Mouse (Mus musculus) forebrain, postnatal 0 days (tissue): ENCODE measurements at regions not wholly inside any gene's neighbourhood (a gene's known extent, or its start where the extent isn't known, plus 50 kb on each side); places are given as distances from the start of the nearest gene placed in this dataset.

ENCODE experiments used
- ATAC-seq: fragments of 200-750 bp; cut with Nextera tagmentation; 2 replicates; pipeline ENCODE4 v1.8.0; 2017; ENCODE audit warnings: mild to moderate bottlenecking, moderate library complexity
- DNase-seq: peaks from one replicate; pipeline ENCODE4 v3.0.0-alpha.2; 2015
- H3K27ac ChIP-seq: fragments of 300-500 bp; sonication (generic); 2 replicates; pipeline ENCODE4 v1.5.1; 2014; ENCODE audit warnings: low read depth, mild to moderate bottlenecking, antibody characterized with exemption, low read length, moderate library complexity, mixed read lengths
- H3K27me3 ChIP-seq: fragments of 300-500 bp; sonication (generic); 2 replicates; pipeline ENCODE4 v1.6.1; 2014; ENCODE audit warnings: mild to moderate bottlenecking, low read length, mixed read lengths; ENCODE audit not compliant: insufficient read depth
- H3K36me3 ChIP-seq: fragments of 300-500 bp; sonication (generic); 2 replicates; pipeline ENCODE4 v1.6.1; 2014; ENCODE audit warnings: mild to moderate bottlenecking, moderate library complexity; ENCODE audit not compliant: insufficient read depth
- H3K4me1 ChIP-seq: fragments of 300-500 bp; sonication (generic); 2 replicates; pipeline ENCODE4 v1.6.1; 2014; ENCODE audit warnings: antibody characterized with exemption; ENCODE audit not compliant: insufficient read depth
- H3K4me2 ChIP-seq: fragments of 300-500 bp; sonication (generic); 2 replicates; pipeline ENCODE4 v1.6.1; 2014; ENCODE audit warnings: low read depth, mild to moderate bottlenecking, moderate library complexity
- H3K4me3 ChIP-seq: fragments of 300-500 bp; sonication (generic); 2 replicates; pipeline ENCODE4 v1.5.1; 2014; ENCODE audit warnings: low read depth, low read length, mixed read lengths
- H3K9ac ChIP-seq: fragments of 300-500 bp; sonication (generic); 2 replicates; pipeline ENCODE4 v1.6.1; 2014; ENCODE audit warnings: mild to moderate bottlenecking
- H3K9me3 ChIP-seq: fragments of 300-500 bp; sonication (generic); 2 replicates; pipeline ENCODE4 v1.6.1; 2016; ENCODE audit warnings: low read length
- CTCF ChIP-seq: sonication (generic); IDR thresholded peaks from 2 replicates; pipeline ENCODE4 v1.5.1; 2016; ENCODE audit warnings: antibody characterized with exemption, control low read depth, low read depth
- WGBS: fragments of 180-500 bp; shearing (Covaris S2); extraction: QIAGEN DNeasy Blood & Tissue Kit; methylation state at CpG from one replicate; pipeline ENCODE4 v1.1.7; 2014; 5-methylcytosine and 5-hydroxymethylcytosine counted together

DNA sequence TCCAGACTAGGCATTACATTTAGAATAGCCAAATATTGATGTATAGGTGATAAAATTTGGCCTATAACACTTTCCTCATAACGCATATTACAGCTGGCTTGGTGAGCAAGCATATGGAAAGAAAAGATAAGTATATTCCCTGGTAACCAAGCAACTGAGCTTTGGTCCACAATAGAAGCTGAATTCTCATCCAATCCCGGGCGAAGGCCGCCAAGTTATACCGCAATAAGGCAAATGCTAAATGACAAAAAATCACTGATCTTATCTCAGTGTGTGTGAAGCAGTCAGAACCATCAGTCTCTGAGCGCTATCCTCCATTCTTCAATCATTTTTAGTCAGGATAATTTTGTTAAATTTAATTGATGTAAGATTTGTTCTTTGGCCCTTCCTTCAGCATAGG is 105.9 kb upstream of the Tmem72 start:
- no peak for TF ChIP-seq CTCF
- H3K9ac ChIP-seq, result no peak overlapping the region
- WGBS, result 90% methylated on average over 6 of the region's 6 CpGs
- H3K4me1 ChIP-seq, result peaks cover 17% of the 10 kb centered on the region
- H3K36me3 ChIP-seq, result no peaks in the 10 kb centered on the region
- no peaks in the 10 kb centered on the region for H3K9me3 ChIP-seq
- H3K27ac ChIP-seq, result no peak overlapping the region; the same call in 1 of the 2 replicates
- DNase-seq, result peak; percentile 21
- H3K4me3 ChIP-seq, result no peak overlapping the region
- no peaks in the 10 kb centered on the region for H3K27me3 ChIP-seq
- H3K4me2 ChIP-seq, result no peak overlapping the region
- ATAC-seq, result no peak

DNA sequence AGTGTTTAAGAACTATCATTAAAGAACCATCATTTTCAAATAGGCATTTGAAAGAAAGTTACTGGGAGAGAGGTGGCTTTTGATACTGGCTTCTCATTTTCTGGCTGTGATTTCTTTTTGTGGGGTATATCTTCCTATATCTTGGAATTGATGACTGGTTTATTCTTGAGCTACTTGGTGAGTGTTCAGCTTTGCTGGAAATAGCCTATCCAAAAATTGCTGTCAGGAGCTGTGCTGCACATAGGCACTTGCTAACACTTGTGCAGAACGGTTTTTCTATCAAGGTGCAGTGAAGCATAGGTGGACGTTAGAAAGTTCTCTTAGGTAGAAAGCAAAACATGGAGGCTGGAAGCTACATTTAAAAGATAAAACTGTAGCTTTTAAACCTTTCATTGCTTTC is 108.9 kb upstream of the Tmem72 start:
- TF ChIP-seq CTCF, result no peak
- Histone ChIP-seq H3K9ac (no peak overlapping the region), H3K27ac (no peak overlapping the region), H3K36me3 (no peaks in the 10 kb centered on the region), H3K4me2 (no peak overlapping the region), H3K27me3 (no peaks in the 10 kb centered on the region), H3K9me3 (no peaks in the 10 kb centered on the region), H3K4me3 (no peak overlapping the region), H3K4me1 (peaks cover 17% of the 10 kb centered on the region)
- no peak for DNase-seq
- 79% methylated on average over 2 of the region's 2 CpGs for WGBS
- no peak for ATAC-seq

DNA sequence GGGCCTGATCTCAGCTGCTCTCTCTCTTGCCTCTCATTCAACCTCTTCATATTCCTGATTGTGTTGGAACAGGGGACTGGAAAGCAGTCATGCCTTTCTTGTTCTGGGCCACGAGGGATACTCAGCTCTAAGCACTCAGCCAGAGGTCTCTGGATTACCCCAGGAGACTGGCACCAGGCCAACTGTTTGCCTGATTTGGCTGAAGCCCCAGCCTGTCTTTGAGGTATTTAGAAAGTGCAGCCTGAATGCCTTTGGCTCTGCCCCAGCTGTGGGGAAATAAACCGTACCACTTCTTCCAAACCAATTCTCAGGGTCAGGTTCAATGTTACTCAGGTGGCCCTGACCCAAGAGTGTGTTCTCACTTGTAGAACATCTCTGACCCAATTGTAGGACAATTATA is 112.6 kb upstream of the Tmem72 start:
- Histone ChIP-seq H3K9ac (no peak overlapping the region), H3K4me2 (no peak overlapping the region), H3K27me3 (no peaks in the 10 kb centered on the region), H3K27ac (no peak overlapping the region), H3K9me3 (no peaks in the 10 kb centered on the region), H3K36me3 (no peaks in the 10 kb centered on the region), H3K4me1 (no peaks in the 10 kb centered on the region), H3K4me3 (no peak overlapping the region)
- DNase-seq (peak; percentile 61), ATAC-seq (no peak)
- 20% methylated on average over 2 of the region's 2 CpGs for WGBS
- no peak for TF ChIP-seq CTCF

DNA sequence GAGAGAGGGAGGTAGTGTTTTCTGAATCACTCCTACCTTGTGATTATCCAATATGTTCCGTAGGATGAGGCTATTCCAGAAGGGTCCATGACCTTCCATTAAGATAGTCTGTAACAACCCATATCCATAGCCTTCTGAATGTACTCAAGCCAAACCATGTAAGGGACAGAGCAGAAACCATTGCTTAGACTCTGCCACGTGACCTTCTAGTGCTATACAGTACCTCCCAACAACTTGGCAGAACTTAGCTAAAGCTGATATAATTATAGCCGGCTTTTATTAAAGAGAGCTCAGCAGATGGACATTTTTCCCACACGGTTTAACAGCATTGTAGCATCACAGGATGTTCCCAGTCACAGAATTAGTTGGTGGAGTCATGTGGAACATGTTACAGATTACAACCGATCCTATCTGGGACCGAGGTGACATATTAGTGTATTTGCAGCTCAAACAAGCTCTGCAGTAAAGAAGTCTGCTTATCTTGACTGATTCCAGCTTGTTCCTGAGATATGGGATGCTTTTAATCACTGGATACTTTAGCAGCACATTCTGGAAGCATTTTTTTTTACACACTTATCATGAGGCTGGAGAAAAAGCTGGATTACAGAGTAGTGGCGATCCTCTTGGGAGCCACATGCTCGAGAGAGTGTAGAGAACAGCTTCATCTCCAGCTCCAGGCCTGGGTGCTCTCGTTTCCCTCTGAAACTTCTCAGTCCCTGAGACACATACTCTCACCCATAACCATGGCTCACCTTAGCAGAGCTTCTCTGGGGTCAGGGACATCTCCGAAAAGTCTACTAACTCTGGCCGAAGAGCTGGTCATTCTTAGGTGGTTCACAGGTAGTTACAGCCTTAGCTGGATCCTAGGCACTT is 129.5 kb upstream of the Tmem72 start:
- no peaks in the 10 kb centered on the region for H3K9me3 ChIP-seq
- no peak overlapping the region for H3K9ac ChIP-seq
- 85% methylated on average over 11 of the region's 11 CpGs for WGBS
- ATAC-seq, result no peak
- H3K27me3 ChIP-seq, result no peaks in the 10 kb centered on the region
- no peak overlapping the region for H3K4me3 ChIP-seq
- no peak overlapping the region for H3K4me2 ChIP-seq
- TF ChIP-seq CTCF, result no peak
- H3K36me3 ChIP-seq, result no peaks in the 10 kb centered on the region
- no peaks in the 10 kb centered on the region for H3K4me1 ChIP-seq
- no peak overlapping the region for H3K27ac ChIP-seq
- DNase-seq, result no peak

DNA sequence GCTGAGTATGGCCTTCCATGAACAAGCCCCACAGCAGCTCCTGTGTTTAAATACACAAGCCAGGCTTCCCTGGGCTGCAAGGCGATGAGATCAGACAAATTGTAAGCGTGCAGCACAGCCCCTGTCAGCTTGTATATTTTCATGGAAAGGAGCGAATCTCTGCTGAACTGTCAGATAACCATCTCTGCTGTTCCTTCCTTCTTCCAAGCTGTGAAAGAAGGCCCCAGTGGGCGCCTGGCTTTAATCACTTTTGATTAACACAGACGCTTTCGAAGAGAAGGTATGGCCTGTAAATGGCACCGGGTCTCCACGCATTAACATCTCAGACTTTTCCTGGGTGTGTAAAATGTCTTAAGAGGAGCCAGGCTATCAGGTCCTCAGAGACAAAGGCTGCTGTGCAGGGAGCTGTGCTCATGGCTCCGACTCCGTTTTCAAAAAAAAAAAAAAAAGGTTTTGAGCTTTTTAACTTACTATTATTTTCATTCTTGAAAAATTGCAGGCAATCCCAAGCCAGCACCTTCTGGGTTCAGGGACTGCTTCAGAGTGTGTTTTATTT is 131.9 kb upstream of the Tmem72 start:
- H3K9ac ChIP-seq, result no peak overlapping the region
- 78% methylated on average over 10 of the region's 10 CpGs for WGBS
- no peak overlapping the region for H3K4me2 ChIP-seq
- no peak for TF ChIP-seq CTCF
- no peak overlapping the region for H3K4me3 ChIP-seq
- H3K27me3 ChIP-seq, result no peaks in the 10 kb centered on the region
- no peaks in the 10 kb centered on the region for H3K4me1 ChIP-seq
- DNase-seq (no peak), ATAC-seq (no peak)
- H3K9me3 ChIP-seq, result no peaks in the 10 kb centered on the region
- H3K27ac ChIP-seq, result no peak overlapping the region
- no peaks in the 10 kb centered on the region for H3K36me3 ChIP-seq

DNA sequence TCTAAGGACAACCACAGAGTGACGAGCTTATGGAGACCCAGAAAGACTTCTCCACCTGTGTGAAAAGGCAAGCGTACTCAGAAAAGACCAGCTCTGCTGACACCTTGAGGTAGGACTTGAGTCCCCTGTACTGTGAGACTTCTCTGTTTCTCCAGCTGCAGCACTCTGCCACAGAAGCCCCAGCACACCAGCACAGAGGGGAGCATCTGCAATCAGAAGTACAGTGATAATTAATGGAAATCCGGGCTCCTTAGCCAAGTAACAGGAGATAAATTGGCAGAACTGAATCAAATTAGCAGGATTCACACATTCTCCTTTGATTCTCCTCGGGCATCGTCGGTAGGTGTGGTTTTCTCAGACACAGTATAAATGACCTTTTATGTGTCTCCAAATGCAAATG is 137.3 kb upstream of the Tmem72 start:
- Histone ChIP-seq H3K9me3 (no peaks in the 10 kb centered on the region), H3K27me3 (no peaks in the 10 kb centered on the region), H3K9ac (no peak overlapping the region), H3K4me2 (no peak overlapping the region), H3K36me3 (no peaks in the 10 kb centered on the region), H3K27ac (no peak overlapping the region), H3K4me3 (no peak overlapping the region), H3K4me1 (no peaks in the 10 kb centered on the region)
- DNase-seq (no peak), ATAC-seq (peak; percentile 53; the same call in 1 of the 2 replicates)
- 44% methylated on average over 6 of the region's 6 CpGs for WGBS
- TF ChIP-seq CTCF, result 0 out of 2 replicates have a peak, but pooled peaks have one; percentile 5

DNA sequence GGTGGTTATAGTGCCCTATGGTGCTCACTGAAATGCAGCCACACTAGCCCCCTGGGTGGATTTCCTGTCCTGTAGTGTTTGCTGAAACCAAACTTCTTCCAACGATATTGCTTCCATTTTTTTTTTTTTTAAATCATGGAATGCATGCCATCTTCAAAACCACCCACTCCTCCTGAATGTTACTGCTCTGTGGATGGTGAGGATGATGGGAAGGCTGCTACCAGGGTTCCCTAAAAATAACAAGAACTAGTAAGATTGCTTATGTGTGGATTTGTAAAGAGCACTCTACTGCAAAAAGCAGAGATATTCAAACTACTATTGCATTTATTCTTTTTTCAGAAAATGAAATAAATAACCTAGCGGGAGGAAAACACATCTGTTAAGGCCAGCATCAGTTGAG is 139.4 kb upstream of the Tmem72 start:
- Histone ChIP-seq H3K4me2 (no peak overlapping the region), H3K36me3 (no peaks in the 10 kb centered on the region), H3K9me3 (no peaks in the 10 kb centered on the region), H3K27ac (no peak overlapping the region), H3K4me1 (no peaks in the 10 kb centered on the region), H3K4me3 (no peak overlapping the region), H3K9ac (no peak overlapping the region), H3K27me3 (no peaks in the 10 kb centered on the region)
- 81% methylated on average over 2 of the region's 2 CpGs for WGBS
- ATAC-seq (no peak), DNase-seq (no peak)
- no peak for TF ChIP-seq CTCF
